Mouse (Mus musculus) Patski (cell line): Measurements from ENCODE around the gene Ndufa1. TPM values are rescaled to one million over a fixed set of nuclear protein-coding genes. Genes with fewer than 3 reads are reported as not detected.
"Not testable (repeated sequence)": the region's sequence is repeated elsewhere in the genome, so short reads cannot be mapped to it uniquely, and the experiment has no call there.

Experiments
- ATAC-seq: fragments of 100-300 bp; one replicate; pipeline ENCODE4 v1.8.0; 2021
- CTCF ChIA-PET: fragments of 350-600 bp; sonication (Branson Sonifier 250); formaldehyde crosslinking; loops from one replicate; lab custom pipeline; 2022; ENCODE audit warnings: inconsistent platforms; lab: Charles Lee
- POLR2A ChIA-PET: fragments of 350-600 bp; sonication (Branson Sonifier 250); formaldehyde crosslinking; loops from one replicate; lab custom pipeline; 2022; ENCODE audit warnings: antibody characterized with exemption, inconsistent platforms; lab: Charles Lee
- DNase-seq: peaks from one replicate; pipeline ENCODE4 v3.0.0-alpha.2; 2011; ENCODE audit warnings: low read depth, low spot score
- H3K27me3 ChIP-seq: fragments of 371-371 bp; one replicate; pipeline ENCODE4 v1.5.1; 2021
- CTCF ChIP-seq: fragments of 100-300 bp; IDR thresholded peaks from one replicate; pipeline ENCODE4 v1.5.1; 2021
- in situ Hi-C: fragments of 300-500 bp; cut with MboI; formaldehyde crosslinking; loops from 3 replicates; pipeline ENCODE4 v1.11.1; 2018; ENCODE audit warnings: low pct_unique_long_range_greater_than_20kb, mixed read lengths
- polyA plus RNA-seq: library from polyadenylated mRNA; unstranded; gene quantifications from one replicate; pipeline ENCODE4 v1.2.3, GENCODE M21; 2021

The Ndufa1 gene
- polyA plus RNA-seq, 1 experiment from 2014 or later = 448 TPM

GRCm38 (mm10) chrX:37157839-37158238, 33.1 kb downstream of the Ndufa1 start:
- TF ChIP-seq CTCF = peak; percentile 72
- ATAC-seq = no peak

GRCm38 (mm10) chrX:37144954-37145353, 46.0 kb downstream of the Ndufa1 start:
- ChIA-PET CTCF (no interaction called here), POLR2A (no interaction called here)
- no peak for TF ChIP-seq CTCF
- in situ Hi-C loops = no loop called here
- no peak for ATAC-seq
- no peak for DNase-seq
- peaks cover 8% of the 10 kb centered on the region for H3K27me3 ChIP-seq

More at GRCm38 (mm10) chrX:37157839-37158238, 33.1 kb downstream of the Ndufa1 start:
- no peaks in the 10 kb centered on the region for H3K27me3 ChIP-seq
- ChIA-PET POLR2A (no interaction called here), CTCF (no interaction called here)
- no peak for DNase-seq
- in situ Hi-C loops = no loop called here

- not testable (repeated sequence) for ATAC-seq
These were observed 46.5 kb downstream of the Ndufa1 start for GRCm38 (mm10) chrX:37144498-37144897.

GRCm38 (mm10) chrX:37141732-37142131, 49.2 kb downstream of the Ndufa1 start:
- ATAC-seq (no peak), DNase-seq (no peak)
- H3K27me3 ChIP-seq = peaks cover 6% of the 10 kb centered on the region
- in situ Hi-C loops = no loop called here
- CTCF ChIA-PET = interaction anchor here (1.0 kb wide), 1 partner anchor 14 kb away, joined by 3 read pairs; no protein-coding TSS in a partner anchor
- TF ChIP-seq CTCF = no peak
- POLR2A ChIA-PET = no interaction called here

More at GRCm38 (mm10) chrX:37144498-37144897, 46.5 kb downstream of the Ndufa1 start:
- POLR2A ChIA-PET, in situ Hi-C loops, CTCF ChIA-PET, H3K27me3 ChIP-seq, DNase-seq: not testable (repeated sequence)

Other genes with a start within 250 kb of the Ndufa1 start
- 10.8 TPM for gene Sept6, start 199.4 kb downstream of the Ndufa1 start, polyA plus RNA-seq
- not detected for gene Sowahd, start 142.3 kb downstream of the Ndufa1 start, polyA plus RNA-seq
- gene Rpl39, start 105.8 kb downstream of the Ndufa1 start, polyA plus RNA-seq = 1,195 TPM
- gene Upf3b, start 80.8 kb downstream of the Ndufa1 start, polyA plus RNA-seq = 36.6 TPM
- 16.7 TPM for gene Nkap, start 64.4 kb downstream of the Ndufa1 start, polyA plus RNA-seq
- not detected for gene Akap14, start 22.3 kb downstream of the Ndufa1 start, polyA plus RNA-seq
- gene Rnf113a1, start 82 bp upstream of the Ndufa1 start, polyA plus RNA-seq = 8.9 TPM
- gene Gm9, start 19.9 kb upstream of the Ndufa1 start, polyA plus RNA-seq = not detected
- not detected for gene Rhox1, start 31.1 kb upstream of the Ndufa1 start, polyA plus RNA-seq
- not detected for gene Rhox2a, start 53.8 kb upstream of the Ndufa1 start, polyA plus RNA-seq
- not detected for gene Rhox3a, start 58.8 kb upstream of the Ndufa1 start, polyA plus RNA-seq
- not detected for gene Rhox4a, start 74.2 kb upstream of the Ndufa1 start, polyA plus RNA-seq
- gene Rhox3a2, start 188.9 kb upstream of the Ndufa1 start, polyA plus RNA-seq = not detected
- gene Rhox4a2, start 199.7 kb upstream of the Ndufa1 start, polyA plus RNA-seq = not detected
- gene Rhox2b, start 220.9 kb upstream of the Ndufa1 start, polyA plus RNA-seq = not detected
- gene Rhox4b, start 241.3 kb upstream of the Ndufa1 start, polyA plus RNA-seq = not detected